Mouse (Mus musculus) intestine, postnatal 0 days (tissue): Measurements from ENCODE around the gene Trappc6a. TPM values are rescaled to one million over a fixed set of nuclear protein-coding genes. Genes with fewer than 3 reads are reported as not detected.

Experiments used
- ATAC-seq: fragments of 200-750 bp; cut with Nextera tagmentation; 2 replicates; pipeline ENCODE4 v1.8.0; 2017; ENCODE audit warnings: mild to moderate bottlenecking, moderate TSS enrichment, moderate library complexity
- H3K27ac ChIP-seq: fragments of 300-500 bp; sonication (generic); 2 replicates; pipeline ENCODE4 v1.5.1; 2014; ENCODE audit warnings: mild to moderate bottlenecking, low read depth, low read length, moderate library complexity
- H3K27me3 ChIP-seq: fragments of 300-500 bp; sonication (generic); replicated peaks from 2 replicates; pipeline ENCODE4 v1.6.1; 2014; ENCODE audit warnings: low read length, mixed read lengths; ENCODE audit not compliant: control insufficient read depth, insufficient read depth
- H3K36me3 ChIP-seq: fragments of 300-500 bp; sonication (generic); 2 replicates; pipeline ENCODE4 v1.6.1; 2014; ENCODE audit warnings: mild to moderate bottlenecking, moderate library complexity; ENCODE audit not compliant: control insufficient read depth, insufficient read depth
- H3K4me1 ChIP-seq: fragments of 300-500 bp; sonication (generic); replicated peaks from 2 replicates; pipeline ENCODE4 v1.6.1; 2014; ENCODE audit warnings: antibody characterized with exemption, low read length, mixed read lengths; ENCODE audit not compliant: control insufficient read depth, insufficient read depth
- H3K4me2 ChIP-seq: fragments of 300-500 bp; sonication (generic); replicated peaks from 2 replicates; pipeline ENCODE4 v1.6.1; 2014; ENCODE audit warnings: low read depth, mild to moderate bottlenecking, moderate library complexity
- H3K4me3 ChIP-seq: fragments of 300-500 bp; sonication (generic); 2 replicates; pipeline ENCODE4 v1.5.1; 2014; ENCODE audit warnings: low read depth, low read length
- H3K9ac ChIP-seq: fragments of 300-500 bp; sonication (generic); 2 replicates; pipeline ENCODE4 v1.6.1; 2014; ENCODE audit warnings: mild to moderate bottlenecking, low read depth, low read length
- H3K9me3 ChIP-seq: fragments of 300-500 bp; sonication (generic); 2 replicates; pipeline ENCODE4 v1.6.1; 2016; ENCODE audit warnings: mixed run types; ENCODE audit not compliant: control insufficient read depth
- CTCF ChIP-seq: sonication (generic); IDR thresholded peaks from 2 replicates; pipeline ENCODE4 v1.5.1; 2016; ENCODE audit warnings: low read depth, mild to moderate bottlenecking, control low read depth, antibody characterized with exemption, moderate library complexity
- WGBS: fragments of 180-500 bp; shearing (Covaris S2); extraction: QIAGEN DNeasy Blood & Tissue Kit; methylation state at CpG from one replicate; pipeline ENCODE4 v1.1.7; 2014; 5-methylcytosine and 5-hydroxymethylcytosine counted together
- polyA plus RNA-seq: library from polyadenylated mRNA; unstranded; fragments of >200 nt; fragmentation: Nextera tagmentation; extraction: Ambion mirVana; gene quantifications from 2 replicates; pipeline ENCODE4 v1.2.1, GENCODE M21; 2015

The Trappc6a gene
- polyA plus RNA-seq, 1 experiment from 2014 or later, result 108 TPM

- WGBS, result 2% methylated on average over 11 of the region's 11 CpGs
- Histone ChIP-seq H3K9me3 (no peaks in the 10 kb centered on the region), H3K4me3 (peak overlapping the region; percentile 90), H3K4me1 (peaks cover 12% of the 10 kb centered on the region; the same call in 1 of the 2 replicates), H3K4me2 (peak overlapping the region; percentile 96), H3K27ac (peak overlapping the region; percentile 88), H3K27me3 (no peaks in the 10 kb centered on the region), H3K9ac (peak overlapping the region; percentile 75), H3K36me3 (peaks cover 16% of the 10 kb centered on the region)
- no peak for ATAC-seq
- TF ChIP-seq CTCF, result no peak
Observed at GRCm38 (mm10) chr7:19561431-19561764, 53.2 kb downstream of the Trappc6a start.

DNA sequence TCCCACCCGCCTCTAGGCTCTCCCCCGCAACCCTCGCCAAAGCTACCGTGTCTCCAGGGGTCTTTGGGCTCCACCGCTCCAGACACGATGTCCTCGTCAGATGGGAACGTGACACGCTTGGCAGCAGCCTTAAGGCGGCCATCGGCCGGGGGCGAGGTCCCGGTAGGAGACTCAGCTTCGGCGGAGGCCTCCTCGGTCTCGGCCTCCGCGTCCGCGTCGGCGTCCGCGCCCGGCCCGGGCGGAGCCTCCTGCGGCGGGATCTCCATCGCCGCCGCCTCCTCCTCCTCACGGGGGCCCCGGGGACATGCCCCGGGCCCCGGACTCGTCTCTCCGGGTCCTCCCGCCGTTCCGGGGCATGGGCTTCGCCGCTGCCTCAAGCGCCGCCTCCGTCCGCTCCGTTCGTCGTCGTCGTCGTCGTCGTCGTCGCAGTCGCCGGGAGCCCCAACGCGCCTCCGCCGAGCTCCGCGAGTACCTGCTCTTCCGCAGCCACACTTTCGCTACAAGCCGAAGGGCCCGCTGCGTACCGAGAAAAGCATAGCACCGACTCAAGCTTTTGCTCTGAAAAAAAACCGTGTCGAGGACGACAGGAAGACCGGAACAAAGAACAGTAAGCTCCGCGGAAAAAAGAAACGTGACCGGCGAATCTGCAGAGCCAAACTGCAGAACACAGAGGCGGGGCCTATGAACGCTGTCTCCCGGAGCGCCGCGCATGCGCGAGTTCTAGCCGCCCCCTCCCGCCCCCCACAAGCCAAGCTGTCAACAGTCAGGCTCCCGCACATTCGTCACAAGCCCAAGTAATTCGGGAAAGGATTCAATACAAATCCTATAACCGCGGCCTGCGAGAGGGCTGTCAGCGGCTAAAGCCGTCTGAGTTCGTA lies 53.8 kb downstream of the Trappc6a start:
- H3K36me3 ChIP-seq, result peaks cover 16% of the 10 kb centered on the region
- WGBS, result under 1% methylated on average over 102 of the region's 102 CpGs
- peak overlapping the region; percentile 90 for H3K4me3 ChIP-seq
- no peak for TF ChIP-seq CTCF
- peak overlapping the region; percentile 88 for H3K27ac ChIP-seq
- no peaks in the 10 kb centered on the region for H3K9me3 ChIP-seq
- peak overlapping the region; percentile 75 for H3K9ac ChIP-seq
- ATAC-seq, result peak; percentile 87
- peak overlapping the region; percentile 96 for H3K4me2 ChIP-seq
- H3K27me3 ChIP-seq, result no peaks in the 10 kb centered on the region
- peaks cover 12% of the 10 kb centered on the region; the same call in 1 of the 2 replicates for H3K4me1 ChIP-seq

GRCm38 (mm10) chr7:19562643-19563410 lies 54.6 kb downstream of the Trappc6a start, which contains the start of gene Ppp1r37:
Gene Ppp1r37 (minus strand): TSS chr7:19563076.
- TF ChIP-seq CTCF, result no peak
- Histone ChIP-seq H3K4me1 (peaks cover 12% of the 10 kb centered on the region; the same call in 1 of the 2 replicates), H3K36me3 (peaks cover 20% of the 10 kb centered on the region), H3K9me3 (no peaks in the 10 kb centered on the region), H3K9ac (peak within 1 kb of the TSS; percentile 75), H3K4me3 (peak within 1 kb of the TSS; percentile 90), H3K27me3 (no peaks in the 10 kb centered on the region), H3K27ac (peak within 1 kb of the TSS; percentile 88), H3K4me2 (peak within 1 kb of the TSS; percentile 96)
- WGBS, result 2% methylated on average over 19 of the region's 19 CpGs
- no peak for ATAC-seq

- Histone ChIP-seq H3K4me2 (no peak overlapping the region), H3K36me3 (peaks cover 20% of the 10 kb centered on the region), H3K27me3 (no peaks in the 10 kb centered on the region), H3K4me3 (no peak overlapping the region), H3K9me3 (no peaks in the 10 kb centered on the region), H3K9ac (no peak overlapping the region), H3K27ac (no peak overlapping the region), H3K4me1 (peaks cover 10% of the 10 kb centered on the region; the same call in 1 of the 2 replicates)
- ATAC-seq, result no peak
- 81% methylated on average over 3 of the region's 3 CpGs for WGBS
- TF ChIP-seq CTCF, result no peak
Observed at GRCm38 (mm10) chr7:19563884-19564283, 55.7 kb downstream of the Trappc6a start.

DNA sequence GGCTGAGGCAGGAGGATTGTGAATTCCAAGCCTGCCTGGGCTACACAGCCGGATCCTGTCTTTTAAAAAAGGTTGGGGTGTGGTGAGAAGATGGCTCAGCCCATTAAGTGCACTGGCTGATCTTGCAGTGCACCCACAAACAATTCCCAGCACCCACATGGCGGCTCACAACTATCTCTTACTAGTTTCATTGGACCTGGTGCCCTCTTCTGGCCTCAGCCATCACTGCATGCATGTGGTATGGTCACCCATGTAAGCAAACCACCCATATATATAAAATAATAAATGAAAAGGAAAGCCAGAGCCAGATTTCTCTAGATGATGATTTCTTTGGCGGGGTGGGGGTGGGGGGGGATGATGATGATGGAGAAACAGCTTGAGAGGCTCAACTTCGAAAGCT lies 56.3 kb downstream of the Trappc6a start:
- 93% methylated on average over 4 of the region's 4 CpGs for WGBS

More for the DNA sequence above, 56.3 kb downstream of the Trappc6a start:
- peak; percentile 52 for TF ChIP-seq CTCF
- Histone ChIP-seq H3K27me3 (no peaks in the 10 kb centered on the region), H3K4me1 (peaks cover 9% of the 10 kb centered on the region; the same call in 1 of the 2 replicates), H3K4me2 (no peak overlapping the region), H3K36me3 (peaks cover 23% of the 10 kb centered on the region), H3K9ac (no peak overlapping the region), H3K4me3 (no peak overlapping the region), H3K9me3 (no peaks in the 10 kb centered on the region), H3K27ac (peak overlapping the region; percentile 28; the same call in 1 of the 2 replicates)
- ATAC-seq, result no peak

Other genes with a start within 250 kb of the Trappc6a start
- 98.5 and 106 TPM in 2 replicates for gene Vasp, start 236.6 kb upstream of the Trappc6a start, polyA plus RNA-seq
- 0.12 and 0.14 TPM in 2 replicates for gene Ppm1n, start 228.3 kb upstream of the Trappc6a start, polyA plus RNA-seq
- gene Rtn2, start 225.8 kb upstream of the Trappc6a start, polyA plus RNA-seq, result 7.1 and 9.3 TPM in 2 replicates
- 0.12 and 0.54 TPM in 2 replicates for gene Fosb, start 198.3 kb upstream of the Trappc6a start, polyA plus RNA-seq
- gene Ercc1, start 163.6 kb upstream of the Trappc6a start, polyA plus RNA-seq, result 22.1 and 27.1 TPM in 2 replicates
- gene Cd3eap, start 148.9 kb upstream of the Trappc6a start, polyA plus RNA-seq, result 8.3 and 9.7 TPM in 2 replicates
- gene Ppp1r13l, start 148.6 kb upstream of the Trappc6a start, polyA plus RNA-seq, result 1.4 TPM in 2 replicates
- 6.2 and 8.7 TPM in 2 replicates for gene Ercc2, start 126.4 kb upstream of the Trappc6a start, polyA plus RNA-seq
- gene Klc3, start 104.3 kb upstream of the Trappc6a start, polyA plus RNA-seq, result 1.6 TPM in 2 replicates
- 25.2 and 26.2 TPM in 2 replicates for gene Ckm, start 103.6 kb upstream of the Trappc6a start, polyA plus RNA-seq
- gene Mark4, start 49.6 kb upstream of the Trappc6a start, polyA plus RNA-seq, result 4.2 and 4.7 TPM in 2 replicates
- 1.1 and 1.9 TPM in 2 replicates for gene Exoc3l2, start 45.1 kb upstream of the Trappc6a start, polyA plus RNA-seq
- 3.4 TPM in 2 replicates for gene Bloc1s3, start within 50 bp of the Trappc6a start, polyA plus RNA-seq
- not detected in 2 replicates for gene Nkpd1, start 9.4 kb downstream of the Trappc6a start, polyA plus RNA-seq
- gene Ppp1r37, start 54.7 kb downstream of the Trappc6a start, polyA plus RNA-seq, result 13.9 and 15.0 TPM in 2 replicates
- 0.14 TPM in 1 of 2 replicates, not detected in the other for gene Zfp296, start 68.9 kb downstream of the Trappc6a start, polyA plus RNA-seq
- 99.5 and 102 TPM in 2 replicates for gene Gemin7, start 69.2 kb downstream of the Trappc6a start, polyA plus RNA-seq
- 14.8 and 16.9 TPM in 2 replicates for gene Clasrp, start 96.1 kb downstream of the Trappc6a start, polyA plus RNA-seq
- 10.5 and 10.6 TPM in 2 replicates for gene Relb, start 121.0 kb downstream of the Trappc6a start, polyA plus RNA-seq
- gene Clptm1, start 156.6 kb downstream of the Trappc6a start, polyA plus RNA-seq, result 66.1 and 70.6 TPM in 2 replicates
- 11,285 and 12,482 TPM in 2 replicates for gene Apoc2, start 169.5 kb downstream of the Trappc6a start, polyA plus RNA-seq
- 5.6 and 13.5 TPM in 2 replicates for gene Gm44805, start 173.0 kb downstream of the Trappc6a start, polyA plus RNA-seq
- 0.70 and 1.4 TPM in 2 replicates for gene Apoc4, start 173.1 kb downstream of the Trappc6a start, polyA plus RNA-seq
- 34.7 and 50.0 TPM in 2 replicates for gene Apoc1, start 184.3 kb downstream of the Trappc6a start, polyA plus RNA-seq
- 435 and 436 TPM in 2 replicates for gene Apoe, start 190.8 kb downstream of the Trappc6a start, polyA plus RNA-seq
- 80.1 and 85.5 TPM in 2 replicates for gene Tomm40, start 207.0 kb downstream of the Trappc6a start, polyA plus RNA-seq
- 93.1 and 94.7 TPM in 2 replicates for gene Nectin2, start 242.1 kb downstream of the Trappc6a start, polyA plus RNA-seq